Mouse (Mus musculus): ENCODE data around the gene Hmcn2.

Gene Hmcn2

GRCm38 (mm10) chr2:31454280-31454679 is 140.1 kb downstream of the Hmcn2 start:
- peak; percentile 71 for DNase-seq (ENCODE audit: low spot score)

GRCm38 (mm10) chr2:31455418-31455817 is 141.2 kb downstream of the Hmcn2 start:
- DNase-seq (ENCODE audit: low spot score): no peak

GRCm38 (mm10) chr2:31458460-31458859 is 144.2 kb downstream of the Hmcn2 start:
- peak; percentile 65 for DNase-seq (ENCODE audit: low spot score)

GRCm38 (mm10) chr2:31458989-31459936 is 145.0 kb downstream of the Hmcn2 start:
- peak; percentile 45 for DNase-seq (ENCODE audit: low spot score)

- no peak for DNase-seq (ENCODE audit: low spot score)
These were observed 145.9 kb downstream of the Hmcn2 start for GRCm38 (mm10) chr2:31460025-31460571.

- DNase-seq (ENCODE audit: low spot score): no peak
These were observed 146.7 kb downstream of the Hmcn2 start for GRCm38 (mm10) chr2:31460920-31461319.

- DNase-seq (ENCODE audit: low spot score): no peak
These were observed 147.8 kb downstream of the Hmcn2 start for GRCm38 (mm10) chr2:31462051-31462450.

- DNase-seq (ENCODE audit: low spot score): no peak
These were observed 149.0 kb downstream of the Hmcn2 start for GRCm38 (mm10) chr2:31463253-31463652.

- DNase-seq (ENCODE audit: low spot score): no peak
These were observed 149.7 kb downstream of the Hmcn2 start for GRCm38 (mm10) chr2:31463696-31464528.

GRCm38 (mm10) chr2:31464529-31464910 is 150.3 kb downstream of the Hmcn2 start:
- DNase-seq (ENCODE audit: low spot score): no peak

GRCm38 (mm10) chr2:31467457-31467856 is 153.2 kb downstream of the Hmcn2 start:
- no peak for DNase-seq (ENCODE audit: low spot score)

- no peak for DNase-seq (ENCODE audit: low spot score)
These were observed 154.6 kb downstream of the Hmcn2 start for GRCm38 (mm10) chr2:31468857-31469256.

GRCm38 (mm10) chr2:31469480-31469879 is 155.3 kb downstream of the Hmcn2 start:
- DNase-seq (ENCODE audit: low spot score): no peak

- DNase-seq (ENCODE audit: low spot score): peak; percentile 85
These were observed 155.9 kb downstream of the Hmcn2 start, which contains the start of gene Ass1 for GRCm38 (mm10) chr2:31469931-31470682. Gene Ass1 (plus strand): TSS chr2:31470207.

GRCm38 (mm10) chr2:31470683-31471385 is 156.6 kb downstream of the Hmcn2 start:
- DNase-seq (ENCODE audit: low spot score): peak; percentile 40

GRCm38 (mm10) chr2:31471611-31472010 is 157.4 kb downstream of the Hmcn2 start:
- no peak for DNase-seq (ENCODE audit: low spot score)

GRCm38 (mm10) chr2:31472406-31473065 is 158.3 kb downstream of the Hmcn2 start:
- peak; percentile 58 for DNase-seq (ENCODE audit: low spot score)

GRCm38 (mm10) chr2:31473941-31474340 is 159.7 kb downstream of the Hmcn2 start:
- no peak for DNase-seq (ENCODE audit: low spot score)

- DNase-seq (ENCODE audit: low spot score): no peak
These were observed 160.5 kb downstream of the Hmcn2 start for GRCm38 (mm10) chr2:31474686-31475085.

GRCm38 (mm10) chr2:31476107-31476820 is 162.0 kb downstream of the Hmcn2 start:
- no peak for DNase-seq (ENCODE audit: low spot score)
